Mouse (Mus musculus) embryonic facial prominence, embryonic 15.5 days (tissue): ENCODE measurements at regions not wholly inside any gene's neighbourhood (a gene's known extent, or its start where the extent isn't known, plus 50 kb on each side); places are given as distances from the start of the nearest gene placed in this dataset.
"Not testable (repeated sequence)": the region's sequence is repeated elsewhere in the genome, so short reads cannot be mapped to it uniquely, and the experiment has no call there.

Source experiments
- ATAC-seq: fragments of 200-750 bp; cut with Nextera tagmentation; 2 replicates; pipeline ENCODE4 v1.8.0; 2017; ENCODE audit warnings: low read depth, moderate TSS enrichment; ENCODE audit not compliant: insufficient number of reproducible peaks, low FRiP score, low TSS enrichment
- H3K27ac ChIP-seq: fragments of 300-500 bp; sonication (generic); replicated peaks from 2 replicates; pipeline ENCODE4 v1.5.1; 2015; ENCODE audit warnings: mild to moderate bottlenecking, inconsistent platforms
- H3K27me3 ChIP-seq: fragments of 300-500 bp; sonication (generic); 2 replicates; pipeline ENCODE4 v1.6.1; 2015; ENCODE audit warnings: inconsistent platforms
- H3K36me3 ChIP-seq: fragments of 300-500 bp; sonication (generic); 2 replicates; pipeline ENCODE4 v1.6.1; 2015; ENCODE audit warnings: mild to moderate bottlenecking, inconsistent platforms
- H3K4me1 ChIP-seq: fragments of 300-500 bp; sonication (generic); 2 replicates; pipeline ENCODE4 v1.6.1; 2015; ENCODE audit warnings: inconsistent platforms
- H3K4me2 ChIP-seq: fragments of 300-500 bp; sonication (generic); replicated peaks from 2 replicates; pipeline ENCODE4 v1.6.1; 2015; ENCODE audit warnings: mild to moderate bottlenecking, inconsistent platforms
- H3K4me3 ChIP-seq: fragments of 300-500 bp; sonication (generic); replicated peaks from 2 replicates; pipeline ENCODE4 v1.5.1; 2015; ENCODE audit warnings: mild to moderate bottlenecking, inconsistent platforms
- H3K9ac ChIP-seq: fragments of 300-500 bp; sonication (generic); 2 replicates; pipeline ENCODE4 v1.6.1; 2015; ENCODE audit warnings: inconsistent platforms
- H3K9me3 ChIP-seq: fragments of 300-500 bp; sonication (generic); replicated peaks from 2 replicates; pipeline ENCODE4 v1.6.1; 2016; ENCODE audit warnings: inconsistent platforms
- WGBS: fragments of 180-500 bp; shearing (Covaris S2); methylation state at CpG from one replicate; pipeline ENCODE4 v1.1.7; 2015; 5-methylcytosine and 5-hydroxymethylcytosine counted together

DNA sequence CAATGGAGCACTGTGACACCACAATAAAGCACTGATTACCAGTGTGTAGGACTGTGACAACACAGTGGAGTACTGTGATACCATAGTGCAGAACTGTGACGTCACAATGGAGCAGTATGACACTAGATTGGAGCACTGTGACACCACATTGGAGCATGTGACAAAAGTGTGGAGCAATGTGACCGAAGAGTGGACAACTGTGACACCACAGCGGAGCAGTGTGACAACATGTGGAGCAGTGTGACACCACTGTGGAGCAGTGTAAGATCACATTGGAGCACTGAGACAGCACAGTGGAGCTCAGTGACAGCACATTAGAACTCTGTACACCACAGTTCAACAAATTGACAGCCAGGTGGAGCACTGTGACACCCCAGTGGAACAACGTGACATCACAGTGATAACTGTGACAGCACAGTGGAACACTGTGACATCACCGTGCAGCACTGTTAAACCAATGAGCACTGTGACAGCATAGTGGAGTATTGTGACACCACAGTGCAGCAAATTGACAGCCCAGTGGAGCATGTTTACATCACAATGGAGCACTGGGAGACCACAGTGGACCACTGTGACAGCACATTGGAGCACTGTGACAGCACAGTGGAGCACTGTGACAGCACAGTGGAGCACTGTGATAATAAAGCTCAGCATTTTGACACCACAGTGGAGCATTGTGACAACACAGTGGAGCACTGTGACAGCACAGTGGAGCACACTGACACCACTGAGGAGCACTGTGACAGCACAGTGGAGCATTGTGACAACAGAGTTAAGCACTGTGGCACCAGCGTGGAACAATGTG is 85.8 kb upstream of the Vmn1r2 start:
- Histone ChIP-seq H3K9ac (no peak overlapping the region), H3K27ac (no peak overlapping the region), H3K4me3 (no peak overlapping the region), H3K4me2 (no peak overlapping the region), H3K4me1 (no peaks in the 10 kb centered on the region), H3K9me3 (peaks cover 69% of the 10 kb centered on the region), H3K27me3 (no peaks in the 10 kb centered on the region), H3K36me3 (no peaks in the 10 kb centered on the region)
- 54% methylated on average over 6 of the region's 6 CpGs for WGBS
- ATAC-seq: peak; percentile 18

GRCm38 (mm10) chr4:3081953-3082950 is 84.9 kb upstream of the Vmn1r2 start:
- peaks cover 69% of the 10 kb centered on the region for H3K9me3 ChIP-seq
- no peak overlapping the region for H3K9ac ChIP-seq
- H3K27ac ChIP-seq: no peak overlapping the region
- H3K36me3 ChIP-seq: no peaks in the 10 kb centered on the region
- H3K4me2 ChIP-seq: no peak overlapping the region
- WGBS: 71% methylated on average over 3 of the region's 3 CpGs
- H3K27me3 ChIP-seq: no peaks in the 10 kb centered on the region
- no peak overlapping the region for H3K4me3 ChIP-seq
- peak; percentile 4; the same call in 1 of the 2 replicates for ATAC-seq
- H3K4me1 ChIP-seq: no peaks in the 10 kb centered on the region

DNA sequence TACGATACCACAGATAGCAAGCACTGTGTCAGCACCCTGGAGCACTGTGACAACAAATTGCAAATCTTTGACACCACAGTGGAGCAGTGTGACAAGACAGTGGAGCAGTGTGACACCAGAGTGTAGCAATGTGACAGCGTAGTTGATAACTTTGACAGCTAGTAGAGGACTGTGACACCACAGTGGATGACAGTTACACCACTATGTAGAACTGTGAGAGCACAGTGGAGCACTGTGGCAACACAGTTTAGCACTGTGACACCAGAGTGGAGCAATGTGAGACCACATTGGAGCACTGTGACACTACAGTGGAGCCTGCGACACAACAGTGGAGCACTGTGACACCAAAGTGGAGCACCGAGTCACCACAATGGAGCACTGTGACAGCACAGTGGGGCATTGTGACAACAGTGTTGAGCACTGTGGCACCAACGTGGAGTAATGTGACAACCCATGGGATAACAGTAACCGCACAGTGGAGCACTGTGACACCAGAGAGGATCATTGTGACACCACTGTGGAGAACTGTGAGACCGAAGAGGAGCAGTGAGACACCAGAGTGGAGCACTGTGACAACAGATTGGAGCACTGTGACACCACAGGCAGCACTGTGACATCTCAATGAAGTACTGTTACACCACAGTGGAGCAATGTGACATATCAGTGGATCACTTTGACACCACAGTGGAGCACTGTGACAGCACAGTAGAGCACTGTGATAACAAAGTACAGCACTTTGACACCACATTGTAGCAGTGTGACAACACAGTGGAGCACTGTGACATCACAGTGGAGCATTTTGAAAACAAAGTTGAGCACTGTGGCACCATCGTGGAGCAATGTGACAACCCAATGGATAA is 83.7 kb upstream of the Vmn1r2 start:
- H3K36me3 ChIP-seq: no peaks in the 10 kb centered on the region
- H3K27ac ChIP-seq: no peak overlapping the region
- H3K9ac ChIP-seq: no peak overlapping the region
- peak; percentile 45 for ATAC-seq
- no peak overlapping the region for H3K4me3 ChIP-seq
- no peak overlapping the region for H3K4me2 ChIP-seq
- no peaks in the 10 kb centered on the region for H3K4me1 ChIP-seq
- no peaks in the 10 kb centered on the region for H3K27me3 ChIP-seq
- WGBS: 52% methylated on average over 8 of the region's 8 CpGs
- H3K9me3 ChIP-seq: peaks cover 73% of the 10 kb centered on the region

DNA sequence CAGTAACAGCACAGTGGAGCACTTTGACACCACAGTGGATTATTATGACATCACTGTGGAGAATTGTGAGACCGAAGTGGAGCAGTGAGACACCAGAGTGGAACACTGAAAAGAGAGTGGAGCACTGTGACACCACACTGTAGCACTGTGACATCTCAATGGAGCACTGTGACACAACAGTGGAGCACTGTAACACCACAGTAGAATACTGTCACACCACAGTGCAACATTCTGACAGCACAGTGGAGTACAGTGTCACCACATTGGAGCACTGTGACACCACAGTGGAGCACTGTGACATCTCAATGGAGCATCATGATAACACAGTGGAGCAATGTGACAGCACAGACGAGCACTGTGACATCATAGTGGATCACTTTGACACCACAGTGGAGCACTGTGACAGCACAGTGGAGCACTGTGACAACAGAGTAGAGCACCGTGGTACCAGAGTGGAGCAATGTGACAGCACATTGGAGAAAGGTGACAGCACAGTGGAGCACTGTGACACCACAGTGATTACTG is 83.0 kb upstream of the Vmn1r2 start:
- Histone ChIP-seq H3K4me2 (no peak overlapping the region), H3K36me3 (no peaks in the 10 kb centered on the region), H3K9ac (no peak overlapping the region), H3K9me3 (peaks cover 73% of the 10 kb centered on the region), H3K27me3 (no peaks in the 10 kb centered on the region), H3K4me3 (no peak overlapping the region), H3K4me1 (no peaks in the 10 kb centered on the region), H3K27ac (no peak overlapping the region)
- 59% methylated on average over 3 of the region's 3 CpGs for WGBS
- peak; percentile 13; the same call in 1 of the 2 replicates for ATAC-seq

DNA sequence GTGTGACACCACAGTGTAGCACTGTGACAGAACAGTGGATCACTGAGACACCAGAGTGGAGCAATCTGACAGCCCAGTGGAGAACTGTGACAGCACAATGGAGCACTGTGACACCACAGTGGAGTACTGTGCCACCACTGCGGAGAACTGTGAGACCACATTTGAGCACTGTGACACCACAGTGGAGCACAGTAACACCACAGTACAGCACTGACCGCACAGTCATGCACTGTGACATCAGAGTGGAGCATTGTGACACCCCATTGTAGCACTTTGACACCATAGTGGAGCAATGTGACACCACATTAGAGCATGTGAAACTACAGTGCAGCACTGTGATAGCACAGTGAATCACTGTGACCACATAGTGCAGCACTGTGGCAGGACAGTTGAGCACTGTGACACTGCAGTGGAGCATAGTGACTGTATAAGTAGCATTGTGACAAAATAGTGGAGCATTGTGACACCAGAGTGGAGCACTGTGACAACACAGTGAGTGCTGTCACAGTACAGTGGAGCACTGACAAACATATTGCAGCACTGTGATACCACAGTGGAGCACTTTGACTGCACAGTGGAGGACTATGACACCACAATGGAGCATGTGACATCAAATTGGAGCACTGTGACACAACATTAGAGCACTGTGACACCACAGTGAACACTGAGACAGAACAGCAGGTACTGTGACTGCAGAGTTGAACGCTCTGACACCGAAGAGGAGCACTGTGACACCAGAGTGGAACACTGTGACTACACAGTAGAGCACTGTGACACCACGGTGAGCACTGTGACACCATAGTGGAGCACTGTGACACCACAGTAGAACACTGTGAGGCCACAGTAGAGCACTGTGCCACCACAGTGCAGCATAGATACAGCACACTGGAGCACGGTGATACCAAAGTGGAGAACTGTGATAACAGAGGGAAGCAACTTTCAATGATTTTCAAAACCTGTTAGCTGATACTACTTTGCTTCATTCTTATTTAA is 81.4 kb upstream of the Vmn1r2 start:
- H3K27me3 ChIP-seq: no peaks in the 10 kb centered on the region
- no peak for ATAC-seq
- 55% methylated on average over 6 of the region's 6 CpGs for WGBS

DNA sequence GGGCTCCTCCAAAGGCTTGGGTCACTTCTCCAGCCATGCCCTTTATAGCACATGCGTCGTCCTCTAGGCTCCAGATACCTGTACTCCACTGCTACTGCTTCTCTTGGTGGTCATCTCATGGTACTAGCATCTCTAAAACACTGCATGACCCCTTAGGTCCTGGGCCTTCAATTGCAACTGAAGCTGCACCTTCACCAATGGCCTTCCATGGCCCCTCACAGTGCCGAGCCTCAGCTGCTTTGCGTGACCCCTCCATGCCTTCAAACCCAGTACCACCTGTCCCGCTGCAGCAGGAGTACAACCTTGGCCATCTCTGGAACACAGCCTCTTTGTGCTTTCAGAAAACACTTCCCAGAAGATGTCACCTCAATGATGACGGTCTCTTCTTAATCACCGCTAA is 79.5 kb upstream of the Vmn1r2 start:
- H3K4me2 ChIP-seq, H3K4me3 ChIP-seq, H3K27me3 ChIP-seq, H3K27ac ChIP-seq, ATAC-seq, H3K36me3 ChIP-seq, H3K9ac ChIP-seq, H3K4me1 ChIP-seq: not testable (repeated sequence)
- 73% methylated on average over 7 of the region's 7 CpGs for WGBS
- peaks cover 56% of the 10 kb centered on the region for H3K9me3 ChIP-seq

More for the DNA sequence above, 81.4 kb upstream of the Vmn1r2 start:
- no peak overlapping the region for H3K9ac ChIP-seq
- no peak overlapping the region for H3K27ac ChIP-seq
- no peaks in the 10 kb centered on the region for H3K4me1 ChIP-seq
- H3K36me3 ChIP-seq: no peaks in the 10 kb centered on the region
- H3K4me3 ChIP-seq: no peak overlapping the region
- H3K4me2 ChIP-seq: no peak overlapping the region
- peaks cover 71% of the 10 kb centered on the region for H3K9me3 ChIP-seq

DNA sequence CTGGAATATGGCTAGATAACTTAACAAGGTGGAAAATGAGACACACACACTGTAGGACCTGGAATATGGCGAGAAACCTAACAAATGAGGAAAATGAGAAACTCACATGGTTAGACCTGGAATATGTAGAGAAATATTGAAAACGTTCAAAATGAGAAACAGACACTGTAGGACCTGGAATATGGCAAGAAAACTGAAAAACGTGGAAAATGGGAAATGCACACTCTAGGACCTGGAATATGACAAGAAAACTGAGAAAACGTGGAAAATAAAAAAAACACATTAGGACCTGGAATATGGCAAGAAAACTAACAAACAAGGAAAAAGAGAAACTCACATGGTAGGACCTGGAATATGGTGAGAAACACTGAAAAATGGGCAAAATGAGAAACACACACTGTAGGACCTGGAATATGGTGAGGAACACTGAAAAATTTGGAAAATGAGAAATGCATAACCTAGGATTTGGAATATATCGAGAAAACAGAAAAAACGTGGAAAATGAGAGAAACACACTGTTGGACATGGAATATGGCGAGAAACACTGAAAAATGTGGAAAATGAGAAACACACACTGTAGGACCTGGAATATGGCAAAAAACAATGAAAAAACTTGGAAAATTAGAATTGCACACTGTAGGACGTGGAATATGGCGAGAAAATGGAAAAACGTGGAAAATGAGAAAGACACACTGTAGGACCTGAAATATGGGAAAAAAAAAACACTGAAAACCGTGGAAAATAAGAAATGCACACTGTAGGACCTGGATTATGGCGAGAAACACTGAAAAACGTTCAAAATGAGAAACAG is 77.3 kb upstream of the Vmn1r2 start:
- no peak overlapping the region for H3K27ac ChIP-seq
- no peak overlapping the region for H3K4me3 ChIP-seq
- 57% methylated on average over 13 of the region's 13 CpGs for WGBS
- H3K27me3 ChIP-seq: no peaks in the 10 kb centered on the region
- no peak overlapping the region for H3K4me2 ChIP-seq
- H3K9ac ChIP-seq: no peak overlapping the region
- peak; percentile 75; the same call in 1 of the 2 replicates for ATAC-seq
- no peaks in the 10 kb centered on the region for H3K4me1 ChIP-seq
- no peaks in the 10 kb centered on the region for H3K36me3 ChIP-seq
- H3K9me3 ChIP-seq: peaks cover 36% of the 10 kb centered on the region

DNA sequence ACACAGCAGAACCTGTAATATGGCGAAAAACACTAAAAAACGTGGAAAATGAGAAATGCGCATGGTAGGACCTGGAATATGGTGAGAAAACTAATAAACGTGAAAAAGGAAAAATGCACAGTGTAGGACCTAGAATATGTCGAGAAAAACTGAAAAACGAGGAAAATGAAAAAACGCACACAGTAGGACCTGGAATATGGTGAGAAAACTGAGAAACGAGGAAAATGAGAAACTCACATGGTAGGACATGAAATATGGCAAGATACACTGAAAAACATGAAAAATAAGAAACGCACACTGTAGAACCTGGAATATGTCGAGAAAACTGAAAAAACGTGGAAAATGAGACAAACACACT is 76.8 kb upstream of the Vmn1r2 start:
- Histone ChIP-seq H3K27me3 (no peaks in the 10 kb centered on the region), H3K4me1 (no peaks in the 10 kb centered on the region), H3K36me3 (no peaks in the 10 kb centered on the region), H3K4me3 (no peak overlapping the region), H3K4me2 (no peak overlapping the region), H3K27ac (no peak overlapping the region), H3K9ac (no peak overlapping the region), H3K9me3 (peaks cover 32% of the 10 kb centered on the region)
- WGBS: 72% methylated on average over 11 of the region's 11 CpGs
- no peak for ATAC-seq

GRCm38 (mm10) chr4:3090742-3091141 is 76.4 kb upstream of the Vmn1r2 start:
- 71% methylated on average over 9 of the region's 9 CpGs for WGBS
- H3K9ac ChIP-seq: no peak overlapping the region
- no peak overlapping the region for H3K4me3 ChIP-seq
- no peaks in the 10 kb centered on the region for H3K27me3 ChIP-seq
- no peak overlapping the region for H3K27ac ChIP-seq
- H3K9me3 ChIP-seq: peaks cover 28% of the 10 kb centered on the region
- H3K4me1 ChIP-seq: no peaks in the 10 kb centered on the region
- ATAC-seq: peak; percentile 70; the same call in 1 of the 2 replicates
- H3K36me3 ChIP-seq: no peaks in the 10 kb centered on the region
- H3K4me2 ChIP-seq: no peak overlapping the region
